Mouse (Mus musculus) limb, embryonic 11.5 days (tissue): ENCODE results near the gene Dcakd. TPM values are rescaled to one million over a fixed set of nuclear protein-coding genes. Genes with fewer than 3 reads are reported as not detected.
A peak's percentile ranks its signal among the peaks of the same experiment; 100 is the strongest.

ENCODE experiments used
- ATAC-seq: fragments of 200-750 bp; cut with Nextera tagmentation; 2 replicates; pipeline ENCODE4 v1.8.0; 2017; ENCODE audit warnings: low read depth; ENCODE audit not compliant: insufficient number of reproducible peaks, low FRiP score, low TSS enrichment
- DNase-seq: peaks from one replicate; pipeline ENCODE4 v3.0.0-alpha.2; 2015; ENCODE audit warnings: low spot score
- H3K27ac ChIP-seq: fragments of 300-500 bp; sonication (generic); replicated peaks from 2 replicates; pipeline ENCODE4 v1.5.1; 2014; ENCODE audit warnings: low read depth, mild to moderate bottlenecking, low read length
- H3K27me3 ChIP-seq: fragments of 300-500 bp; sonication (generic); 2 replicates; pipeline ENCODE4 v1.6.1; 2014; ENCODE audit warnings: mild to moderate bottlenecking, low read length, mixed read lengths; ENCODE audit not compliant: control insufficient read depth, insufficient read depth
- H3K36me3 ChIP-seq: fragments of 300-500 bp; sonication (generic); 2 replicates; pipeline ENCODE4 v1.6.1; 2014; ENCODE audit warnings: mild to moderate bottlenecking, low read length, moderate library complexity, mixed read lengths; ENCODE audit not compliant: control insufficient read depth, insufficient read depth
- H3K4me1 ChIP-seq: fragments of 300-500 bp; sonication (generic); 2 replicates; pipeline ENCODE4 v1.6.1; 2014; ENCODE audit warnings: low read length, mixed read lengths; ENCODE audit not compliant: control insufficient read depth, insufficient read depth
- H3K4me2 ChIP-seq: fragments of 300-500 bp; sonication (generic); 2 replicates; pipeline ENCODE4 v1.6.1; 2014; ENCODE audit warnings: low read depth, mild to moderate bottlenecking, moderate library complexity; ENCODE audit not compliant: severe bottlenecking
- H3K4me3 ChIP-seq: fragments of 300-500 bp; sonication (generic); 2 replicates; pipeline ENCODE4 v1.5.1; 2014; ENCODE audit warnings: low read depth, low read length
- H3K9ac ChIP-seq: fragments of 300-500 bp; sonication (generic); 2 replicates; pipeline ENCODE4 v1.6.1; 2014; ENCODE audit warnings: mild to moderate bottlenecking, low read length
- H3K9me3 ChIP-seq: fragments of 300-500 bp; sonication (generic); 2 replicates; pipeline ENCODE4 v1.6.1; 2016; ENCODE audit warnings: low read length; ENCODE audit not compliant: control insufficient read depth
- WGBS: fragments of 180-500 bp; shearing (Covaris S2); extraction: QIAGEN DNeasy Blood & Tissue Kit; methylation state at CpG from one replicate; pipeline ENCODE4 v1.1.7; 2014; 5-methylcytosine and 5-hydroxymethylcytosine counted together
- polyA plus RNA-seq: library from polyadenylated mRNA; unstranded; fragments of >200 nt; fragmentation: Nextera tagmentation; extraction: Ambion mirVana; gene quantifications from 2 replicates; pipeline ENCODE4 v1.2.1, GENCODE M21; 2014

The Dcakd gene
- 335 and 349 TPM in 2 replicates for polyA plus RNA-seq

GRCm38 (mm10) chr11:103028176-103028891 lies at the start of gene Dcakd, which contains the start of gene Nmt1:
Dcakd (minus strand) TSS chr11:103028333.
Nmt1 (plus strand) TSS chr11:103028190.
- peak within 1 kb of the TSS; percentile 66 for H3K9ac ChIP-seq
- H3K36me3 ChIP-seq, result no peaks in the 10 kb centered on the region
- DNase-seq, result peak; percentile 94
- under 1% methylated on average over 36 of the region's 36 CpGs for WGBS
- 0 out of 2 replicates have a peak within 1 kb of the TSS, but pooled peaks have one; percentile 14 for H3K27ac ChIP-seq
- peak within 1 kb of the TSS; percentile 62 for H3K4me3 ChIP-seq
- H3K4me1 ChIP-seq, result peaks cover 7% of the 10 kb centered on the region
- H3K27me3 ChIP-seq, result no peaks in the 10 kb centered on the region
- no peaks in the 10 kb centered on the region for H3K9me3 ChIP-seq
- ATAC-seq, result peak; percentile 99
- H3K4me2 ChIP-seq, result peak within 1 kb of the TSS; percentile 61

GRCm38 (mm10) chr11:103076581-103076980 lies 48.4 kb upstream of the Dcakd start:
- peaks cover 7% of the 10 kb centered on the region for H3K4me1 ChIP-seq
- no peaks in the 10 kb centered on the region for H3K9me3 ChIP-seq
- no peak overlapping the region for H3K9ac ChIP-seq
- H3K4me2 ChIP-seq, result no peak overlapping the region
- peaks cover 17% of the 10 kb centered on the region for H3K27me3 ChIP-seq
- no peak overlapping the region for H3K27ac ChIP-seq
- WGBS, result 82% methylated on average over 8 of the region's 8 CpGs
- no peaks in the 10 kb centered on the region for H3K36me3 ChIP-seq
- ATAC-seq, result no peak
- no peak for DNase-seq
- no peak overlapping the region for H3K4me3 ChIP-seq

- H3K9me3 ChIP-seq, result no peaks in the 10 kb centered on the region
- peaks cover 7% of the 10 kb centered on the region for H3K4me1 ChIP-seq
- no peak overlapping the region for H3K27ac ChIP-seq
- no peaks in the 10 kb centered on the region for H3K36me3 ChIP-seq
- ATAC-seq (no peak), DNase-seq (no peak)
- no peak overlapping the region for H3K9ac ChIP-seq
- no peak overlapping the region for H3K4me2 ChIP-seq
- H3K4me3 ChIP-seq, result no peak overlapping the region
- peaks cover 14% of the 10 kb centered on the region for H3K27me3 ChIP-seq
- WGBS, result 90% methylated on average over 7 of the region's 7 CpGs
Measured at GRCm38 (mm10) chr11:103076010-103076409, 47.9 kb upstream of the Dcakd start.

GRCm38 (mm10) chr11:103074796-103075323 lies 46.7 kb upstream of the Dcakd start:
- H3K9me3 ChIP-seq, result no peaks in the 10 kb centered on the region
- DNase-seq (no peak), ATAC-seq (no peak)
- H3K27ac ChIP-seq, result no peak overlapping the region
- H3K27me3 ChIP-seq, result peaks cover 3% of the 10 kb centered on the region; the same call in 1 of the 2 replicates
- no peaks in the 10 kb centered on the region for H3K4me1 ChIP-seq
- WGBS, result 21% methylated on average over 10 of the region's 10 CpGs
- no peak overlapping the region for H3K4me2 ChIP-seq
- no peak overlapping the region for H3K4me3 ChIP-seq
- H3K36me3 ChIP-seq, result no peaks in the 10 kb centered on the region
- peak overlapping the region; percentile 27; the same call in 1 of the 2 replicates for H3K9ac ChIP-seq

- Histone ChIP-seq H3K9me3 (no peaks in the 10 kb centered on the region), H3K4me1 (no peaks in the 10 kb centered on the region), H3K27ac (no peak overlapping the region), H3K4me3 (no peak overlapping the region), H3K4me2 (no peak overlapping the region), H3K27me3 (no peaks in the 10 kb centered on the region; the same call in 1 of the 2 replicates), H3K9ac (no peak overlapping the region), H3K36me3 (no peaks in the 10 kb centered on the region)
- no peak for ATAC-seq
- no peak for DNase-seq
- 50% methylated on average over 10 of the region's 10 CpGs for WGBS
Measured at GRCm38 (mm10) chr11:103074121-103074650, 46.1 kb upstream of the Dcakd start.

GRCm38 (mm10) chr11:103073671-103074070 lies 45.5 kb upstream of the Dcakd start:
- H3K36me3 ChIP-seq, result no peaks in the 10 kb centered on the region

GRCm38 (mm10) chr11:103070322-103070880 lies 42.3 kb upstream of the Dcakd start:
- peaks cover 19% of the 10 kb centered on the region; the same call in 1 of the 2 replicates for H3K36me3 ChIP-seq
- no peak overlapping the region for H3K9ac ChIP-seq
- H3K27me3 ChIP-seq, result no peaks in the 10 kb centered on the region
- no peak overlapping the region for H3K27ac ChIP-seq
- WGBS, result 93% methylated on average over 10 of the region's 10 CpGs
- DNase-seq (no peak), ATAC-seq (no peak)
- no peak overlapping the region for H3K4me2 ChIP-seq
- no peaks in the 10 kb centered on the region for H3K4me1 ChIP-seq
- no peaks in the 10 kb centered on the region for H3K9me3 ChIP-seq
- H3K4me3 ChIP-seq, result no peak overlapping the region

More at GRCm38 (mm10) chr11:103073671-103074070, 45.5 kb upstream of the Dcakd start:
- H3K4me2 ChIP-seq, result no peak overlapping the region
- no peaks in the 10 kb centered on the region for H3K4me1 ChIP-seq
- DNase-seq, result no peak
- H3K4me3 ChIP-seq, result no peak overlapping the region
- WGBS, result 87% methylated on average over 7 of the region's 7 CpGs
- H3K27me3 ChIP-seq, result no peaks in the 10 kb centered on the region
- no peaks in the 10 kb centered on the region for H3K9me3 ChIP-seq
- H3K27ac ChIP-seq, result no peak overlapping the region
- ATAC-seq, result no peak
- H3K9ac ChIP-seq, result no peak overlapping the region

- 93% methylated on average over 2 of the region's 2 CpGs for WGBS
- DNase-seq (no peak), ATAC-seq (no peak)
- Histone ChIP-seq H3K4me3 (no peak overlapping the region), H3K4me1 (no peaks in the 10 kb centered on the region), H3K36me3 (peaks cover 21% of the 10 kb centered on the region; the same call in 1 of the 2 replicates), H3K4me2 (no peak overlapping the region), H3K9ac (no peak overlapping the region), H3K27ac (no peak overlapping the region), H3K9me3 (no peaks in the 10 kb centered on the region), H3K27me3 (no peaks in the 10 kb centered on the region)
Measured at GRCm38 (mm10) chr11:103069731-103070130, 41.6 kb upstream of the Dcakd start.
